Mouse (Mus musculus) kidney, postnatal 10 days (tissue): ENCODE results near the gene Elmo3.
"Not testable (repeated sequence)": the region's sequence is repeated elsewhere in the genome, so short reads cannot be mapped to it uniquely, and the experiment has no call there.

Experiments used
- DNase-seq: peaks from one replicate; pipeline ENCODE4 v3.0.0; 2021; ENCODE audit warnings: mixed read lengths

Elmo3 gene

GRCm38 (mm10) chr8:105276292-105277120, 28.9 kb upstream of the Elmo3 start:
- peak; percentile 78 for DNase-seq

GRCm38 (mm10) chr8:105278911-105279334, 26.5 kb upstream of the Elmo3 start:
- DNase-seq, result peak; percentile 81

DNA sequence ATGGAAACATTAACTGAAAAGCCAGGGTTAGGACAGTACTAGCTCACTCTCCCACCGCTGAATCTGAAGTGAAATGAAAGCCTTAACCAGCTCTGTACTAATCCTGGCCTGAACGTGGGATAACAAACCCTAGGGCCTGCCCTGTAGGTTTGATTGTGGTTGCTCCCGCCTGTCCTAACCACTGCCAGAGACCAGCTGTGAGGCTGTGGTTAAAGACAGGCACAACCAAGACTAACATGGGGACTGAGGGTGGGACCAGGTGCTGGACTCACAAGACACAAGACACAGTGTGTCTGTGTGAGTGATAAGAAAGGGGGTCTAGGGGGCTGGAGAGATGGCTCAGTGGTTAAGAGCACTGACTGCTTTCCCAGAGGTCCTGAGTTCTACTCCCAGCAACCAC, 24.8 kb upstream of the Elmo3 start:
- no peak for DNase-seq

- no peak for DNase-seq
Measured at GRCm38 (mm10) chr8:105281821-105282220, 23.6 kb upstream of the Elmo3 start.

DNA sequence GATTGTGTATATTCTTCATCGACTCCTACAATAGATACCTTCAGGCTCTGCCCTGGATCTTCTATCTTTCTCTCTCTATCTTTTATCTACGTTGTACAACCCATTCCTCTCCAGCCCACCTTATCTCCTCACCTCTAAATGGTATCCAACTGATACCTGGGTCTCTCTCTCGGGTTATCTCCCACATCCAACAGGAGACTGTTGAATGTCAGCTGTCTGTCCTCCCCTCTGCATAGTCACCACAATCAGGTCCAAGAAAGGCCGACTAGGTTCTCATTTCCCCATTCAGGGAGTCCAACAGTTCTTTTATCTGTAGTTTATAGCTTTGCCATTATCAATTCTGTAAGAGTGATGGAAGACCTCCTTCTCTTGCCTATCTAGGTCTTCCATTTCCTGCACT, 23.2 kb upstream of the Elmo3 start:
- no peak for DNase-seq

GRCm38 (mm10) chr8:105283074-105283473, 22.3 kb upstream of the Elmo3 start:
- DNase-seq, result peak; percentile 71

- DNase-seq, result no peak
Measured at GRCm38 (mm10) chr8:105285514-105285913, 19.9 kb upstream of the Elmo3 start.

- no peak for DNase-seq
Measured at GRCm38 (mm10) chr8:105286907-105287306, 18.5 kb upstream of the Elmo3 start.

DNA sequence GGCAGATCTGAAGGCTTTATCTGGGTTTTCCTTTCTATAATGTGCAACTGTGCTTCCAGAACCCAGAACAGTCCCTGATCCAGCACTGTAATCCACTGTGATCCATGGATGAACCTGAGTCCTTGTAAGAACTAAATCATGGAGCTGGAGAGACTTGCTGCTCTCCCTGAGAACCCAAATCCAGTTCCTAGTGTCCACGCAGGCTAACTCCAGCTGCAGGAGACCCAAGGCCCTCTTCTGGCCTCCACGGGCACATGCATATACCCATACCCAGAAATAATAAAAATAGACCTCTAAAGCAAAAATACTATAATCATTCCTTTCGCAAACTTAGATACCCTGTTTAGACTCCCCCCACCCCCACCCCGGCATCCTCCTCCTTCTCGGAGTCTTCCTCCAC, 17.2 kb upstream of the Elmo3 start:
- DNase-seq, result no peak

DNA sequence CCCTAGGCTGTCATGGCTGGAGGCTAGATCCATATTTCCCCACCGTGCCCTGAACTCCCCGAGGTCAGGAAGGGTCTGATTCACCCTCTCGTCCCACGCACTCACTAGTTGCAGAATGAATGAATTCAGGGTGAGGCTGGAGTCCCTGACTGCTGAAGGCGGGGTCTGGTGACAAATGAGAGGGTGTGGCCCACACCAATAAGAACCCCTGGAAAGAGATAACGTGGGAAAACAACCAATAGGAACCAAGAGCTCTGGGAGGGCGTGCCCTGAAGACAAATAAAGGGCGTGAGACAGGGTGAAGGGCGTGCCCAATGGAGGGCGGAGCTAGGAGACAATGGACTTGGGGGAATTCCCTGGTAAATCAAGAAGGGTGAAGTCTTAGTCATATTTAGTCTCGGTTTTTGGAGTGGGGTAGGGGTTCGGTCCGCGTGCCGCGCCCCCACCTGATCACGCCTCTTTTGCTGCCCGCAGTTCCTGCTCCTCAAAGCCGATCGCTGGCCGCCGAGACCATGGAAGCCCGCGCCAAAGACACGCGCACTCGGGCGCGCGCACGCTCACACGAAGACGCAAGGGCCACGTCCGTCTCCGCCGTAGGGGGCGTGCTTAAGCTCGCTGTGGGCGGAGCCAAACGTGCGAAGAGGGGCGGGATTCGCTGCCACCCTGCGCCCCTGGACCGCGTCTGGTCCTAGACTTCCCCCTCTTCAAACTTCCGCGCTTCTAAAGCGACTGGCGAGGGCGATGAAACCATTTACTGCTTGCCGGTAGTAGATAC, 16.3 kb upstream of the Elmo3 start:
- DNase-seq, result peak; percentile 96

DNA sequence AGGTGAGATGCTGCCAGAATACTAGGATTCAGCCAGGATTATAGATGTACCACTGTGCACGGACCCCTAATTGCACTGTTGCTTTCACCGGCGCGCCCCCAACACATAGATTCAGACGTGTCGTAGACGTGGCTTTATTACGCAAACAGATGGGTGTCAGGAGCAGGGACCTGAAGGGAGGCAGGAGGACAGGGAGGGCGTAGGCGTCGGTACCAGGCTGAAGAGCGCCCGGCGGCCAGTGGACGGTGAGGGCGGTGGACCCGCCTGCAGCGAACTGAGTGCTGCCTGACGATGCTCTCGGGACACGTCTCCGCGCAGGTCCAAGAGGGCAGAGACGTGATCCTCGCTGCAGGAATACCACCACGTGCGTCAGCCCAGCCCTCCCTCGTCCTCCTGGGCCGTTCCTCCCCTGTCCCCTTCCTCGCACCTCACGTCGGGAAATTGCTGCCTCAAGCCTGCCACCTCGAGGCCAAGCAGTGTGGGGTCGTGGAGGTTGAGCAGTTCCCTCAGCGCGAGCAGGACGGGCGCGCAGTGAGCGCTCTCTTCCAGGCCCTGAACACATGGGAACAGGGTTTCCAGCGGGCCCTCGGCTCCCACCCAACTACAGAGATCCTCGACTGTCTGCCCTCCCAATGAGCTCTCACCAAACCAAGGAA, 15.5 kb upstream of the Elmo3 start, which contains the start of gene 4931428F04Rik:
TSS of gene 4931428F04Rik (minus strand) at position 60 of the 656 bp plus-strand sequence.
- peak; percentile 64 for DNase-seq

GRCm38 (mm10) chr8:105290554-105291314, 14.7 kb upstream of the Elmo3 start:
- DNase-seq, result peak; percentile 98

DNA sequence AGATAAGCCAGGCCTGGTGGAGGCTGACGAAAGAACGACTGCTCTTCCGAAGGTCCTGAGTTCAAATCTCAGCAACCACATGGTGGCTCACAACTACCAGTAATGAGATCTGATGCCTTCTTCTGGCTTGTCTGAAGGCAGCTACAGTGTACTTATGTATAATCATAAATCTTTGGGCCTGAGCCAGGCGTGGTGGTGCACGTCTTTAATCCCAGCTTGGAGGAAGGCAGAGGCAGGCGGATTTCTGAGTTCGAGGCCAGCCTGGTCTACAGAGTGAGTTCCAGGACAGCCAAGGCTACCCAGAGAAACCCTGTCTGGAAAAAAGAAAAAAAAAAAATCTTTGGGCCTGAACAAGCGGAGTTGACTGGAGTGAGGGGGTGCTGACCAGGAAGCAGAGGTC, 14.0 kb upstream of the Elmo3 start:
- DNase-seq, result not testable (repeated sequence)

DNA sequence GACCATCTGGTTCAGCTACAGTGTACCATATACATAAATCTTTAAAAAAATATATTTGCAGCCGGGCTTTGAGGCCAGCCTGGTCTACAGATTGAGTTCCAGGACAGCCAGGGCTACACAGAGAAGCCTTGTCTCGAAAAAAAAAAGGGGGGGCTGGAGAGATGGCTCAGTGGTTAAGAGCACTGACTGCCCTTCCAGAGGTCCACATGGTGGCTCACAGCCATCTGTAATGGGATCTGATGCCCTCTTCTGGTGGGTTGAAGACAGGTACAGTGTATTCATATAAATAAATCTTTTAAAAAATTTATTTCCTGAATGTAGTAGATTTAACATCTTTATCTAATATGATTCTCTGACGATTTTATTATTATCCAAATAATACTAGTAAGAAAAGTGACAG, 13.6 kb upstream of the Elmo3 start:
- not testable (repeated sequence) for DNase-seq

GRCm38 (mm10) chr8:105292471-105292870, 12.9 kb upstream of the Elmo3 start:
- no peak for DNase-seq

GRCm38 (mm10) chr8:105293405-105293804, 12.0 kb upstream of the Elmo3 start:
- no peak for DNase-seq

- no peak for DNase-seq
Measured at GRCm38 (mm10) chr8:105294776-105295175, 10.6 kb upstream of the Elmo3 start.

GRCm38 (mm10) chr8:105295256-105295655, 10.1 kb upstream of the Elmo3 start:
- no peak for DNase-seq

- peak; percentile 58 for DNase-seq
Measured at GRCm38 (mm10) chr8:105295895-105296573, 9.4 kb upstream of the Elmo3 start, which contains the start of gene Exoc3l. TSS of gene Exoc3l (minus strand) at chr8:105296101.

GRCm38 (mm10) chr8:105297511-105298192, 7.7 kb upstream of the Elmo3 start, which contains the start of gene E2f4:
TSS of gene E2f4 (plus strand) at chr8:105297663.
- DNase-seq, result peak; percentile 96
